Mouse (Mus musculus) gastrocnemius, adult 18-20 months (tissue): Measurements from ENCODE around the gene Rpl36. TPM values are rescaled to one million over a fixed set of nuclear protein-coding genes. Genes with fewer than 3 reads are reported as not detected.
"Not testable (repeated sequence)": the region's sequence is repeated elsewhere in the genome, so short reads cannot be mapped to it uniquely, and the experiment has no call there.

Source experiments
- DNase-seq: peaks from one replicate; pipeline ENCODE4 v3.0.0; 2021; ENCODE audit warnings: low spot score
- total RNA-seq, 2 experiments: library from RNA; stranded (reverse); gene quantifications; 2 replicates each; pipeline ENCODE4 v1.2.3; 2021

Gene Rpl36
- total RNA-seq, 2 experiments from 2014 or later, result 632 to 662 TPM

DNA sequence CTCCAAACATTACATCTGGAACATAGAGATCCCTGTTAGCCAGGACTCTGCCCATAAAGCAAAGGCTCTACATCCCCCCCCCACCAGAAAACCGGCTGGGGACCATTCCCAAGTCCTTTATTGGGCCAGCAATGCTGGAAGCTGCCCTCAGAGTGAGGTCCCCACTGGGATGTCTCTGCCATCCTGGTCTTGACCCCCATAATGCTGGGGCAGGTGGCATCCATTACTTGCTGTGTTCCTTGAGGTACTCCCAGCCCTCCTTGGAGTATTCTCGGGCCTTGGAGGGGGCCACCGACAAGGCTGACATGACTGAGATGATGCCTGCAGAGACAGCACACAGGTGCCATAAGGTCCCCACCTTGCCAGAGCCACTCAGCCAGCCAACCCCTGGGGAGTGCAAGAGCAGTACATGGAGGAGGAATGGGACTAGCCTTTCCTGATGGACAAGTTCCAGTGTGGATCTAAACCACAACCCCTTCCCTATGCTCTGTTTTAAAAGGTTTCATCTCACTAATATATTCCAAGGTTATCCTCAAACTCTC, 5.6 kb upstream of the Rpl36 start:
- DNase-seq, result no peak

DNA sequence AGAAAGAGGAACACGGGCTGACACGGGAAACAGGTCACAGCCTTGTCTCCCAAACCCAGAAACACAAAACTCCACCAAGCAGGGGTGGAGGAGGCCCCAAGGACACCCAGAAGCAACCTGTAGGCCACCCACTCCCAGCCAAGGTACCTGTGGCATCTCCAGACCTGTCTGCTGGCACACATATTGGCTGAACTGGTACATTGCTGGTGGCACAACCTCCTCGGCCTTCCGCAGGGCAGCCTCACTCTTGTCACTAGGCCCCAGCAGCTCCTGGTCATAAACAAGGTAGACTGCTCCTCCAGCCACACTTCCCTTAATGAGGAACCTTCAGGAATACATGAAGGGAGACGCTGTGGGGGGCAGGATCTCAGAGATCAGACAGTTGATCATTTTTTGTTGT, 4.5 kb upstream of the Rpl36 start:
- no peak for DNase-seq

DNA sequence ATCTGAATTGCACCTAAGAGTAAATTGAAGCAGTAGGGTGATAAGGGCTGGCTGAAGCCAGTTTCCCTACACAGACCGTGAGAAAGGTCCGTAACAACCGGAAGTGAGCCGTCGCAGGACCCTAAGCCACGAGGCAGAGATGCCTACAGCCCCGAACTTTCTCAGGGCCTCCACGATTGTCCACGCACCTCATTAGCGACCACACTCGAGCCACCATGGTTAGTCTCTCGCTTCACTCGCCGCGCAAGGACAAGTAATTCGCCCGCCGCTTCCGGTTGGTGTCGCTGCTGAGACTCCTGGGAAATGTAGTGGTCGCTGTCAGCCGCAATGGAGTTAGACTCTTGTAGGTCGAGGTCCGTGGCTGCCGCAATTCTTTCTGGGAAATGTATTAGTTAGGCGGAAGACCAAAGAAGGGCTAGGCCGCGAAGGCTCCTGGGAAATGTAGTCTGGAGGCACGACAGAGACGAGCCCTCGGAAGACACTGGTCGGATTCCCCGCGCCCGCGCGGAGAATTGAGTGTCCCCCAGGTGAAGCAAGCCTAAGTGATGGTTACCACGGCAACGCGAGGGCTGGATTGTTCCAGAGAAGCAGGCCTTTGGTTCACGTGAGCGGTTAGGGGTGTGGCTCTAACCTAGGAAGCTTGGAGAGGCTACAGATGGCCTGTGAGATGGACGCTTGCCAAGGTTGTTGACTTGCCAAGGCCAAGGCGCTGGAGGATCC, 3.6 kb upstream of the Rpl36 start, which contains the start of gene 2410015M20Rik:
Gene 2410015M20Rik (minus strand): TSS at position 320 of the 720 bp plus-strand sequence.
- peak; percentile 96 for DNase-seq

DNA sequence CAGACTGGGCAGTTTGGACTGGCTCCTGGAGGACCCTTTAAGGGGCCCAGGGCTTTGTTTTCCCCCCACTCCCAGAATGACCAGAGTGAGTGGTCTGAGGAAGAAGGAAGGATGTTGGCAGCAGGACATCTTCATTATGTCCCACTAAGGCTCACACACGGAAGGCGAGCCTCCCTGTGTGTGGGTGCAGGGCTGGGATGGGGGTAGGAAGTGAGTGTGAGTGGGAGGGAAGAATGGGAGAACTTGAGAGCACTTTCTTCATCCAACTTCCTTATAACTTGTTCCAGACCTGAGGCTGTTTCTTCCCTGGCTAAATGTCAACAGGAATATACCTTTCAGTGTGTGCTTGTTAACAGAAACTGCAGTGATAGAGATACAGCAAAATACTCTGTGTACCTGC, 1.9 kb upstream of the Rpl36 start:
- no peak for DNase-seq

DNA sequence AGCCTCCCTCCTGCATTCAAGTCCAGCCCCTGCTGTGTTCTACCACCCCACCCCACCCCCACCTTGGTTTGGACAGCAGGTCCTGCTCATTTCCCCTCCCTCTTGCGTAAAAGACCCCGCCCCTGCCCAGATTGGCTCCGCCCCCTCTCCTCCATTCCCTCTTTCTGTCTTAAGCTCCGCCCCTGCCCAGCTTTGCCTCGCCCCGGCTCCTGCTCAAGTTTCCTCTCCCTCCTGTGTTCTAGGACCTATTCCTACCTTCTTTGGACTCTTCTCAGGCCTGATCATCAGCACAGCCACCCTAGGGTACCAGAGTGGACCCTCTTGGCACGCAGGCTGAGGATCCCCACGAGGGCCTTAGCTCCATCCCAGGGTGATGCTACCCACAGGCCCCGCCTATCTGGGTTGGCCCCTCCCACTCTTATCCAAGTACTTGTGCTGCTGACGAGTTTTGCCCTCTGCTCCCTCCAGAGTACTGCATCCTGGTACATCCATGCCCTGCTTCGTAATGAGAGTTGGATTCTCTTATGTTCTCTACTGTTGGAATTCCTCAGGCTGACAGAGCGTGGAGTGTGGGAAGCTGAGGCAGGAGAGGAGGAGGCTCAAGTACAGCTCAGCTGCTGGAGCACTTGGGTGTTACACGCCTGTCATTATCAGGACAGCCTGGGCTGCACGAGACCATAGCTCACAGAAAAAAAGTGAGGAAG, 1.2 kb upstream of the Rpl36 start:
- no peak for DNase-seq

DNA sequence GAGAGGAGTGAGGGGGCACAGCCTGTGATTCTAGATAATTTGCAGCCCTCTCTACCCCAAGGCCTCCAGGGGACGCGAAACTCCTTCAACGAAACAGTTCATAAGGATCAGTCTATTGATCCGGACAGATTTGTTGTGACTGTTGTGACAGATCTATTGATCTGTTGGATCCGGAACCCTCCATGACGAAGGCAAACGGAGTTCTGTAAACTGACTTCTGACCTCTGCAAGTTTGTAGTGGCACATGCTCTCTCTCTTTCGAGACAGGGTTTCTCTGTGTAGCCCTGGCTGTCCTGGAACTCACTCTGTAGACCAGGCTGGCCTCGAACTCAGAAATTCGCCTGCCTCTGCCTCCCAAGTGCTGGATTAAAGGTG, 664 bp upstream of the Rpl36 start:
- not testable (repeated sequence) for DNase-seq

DNA sequence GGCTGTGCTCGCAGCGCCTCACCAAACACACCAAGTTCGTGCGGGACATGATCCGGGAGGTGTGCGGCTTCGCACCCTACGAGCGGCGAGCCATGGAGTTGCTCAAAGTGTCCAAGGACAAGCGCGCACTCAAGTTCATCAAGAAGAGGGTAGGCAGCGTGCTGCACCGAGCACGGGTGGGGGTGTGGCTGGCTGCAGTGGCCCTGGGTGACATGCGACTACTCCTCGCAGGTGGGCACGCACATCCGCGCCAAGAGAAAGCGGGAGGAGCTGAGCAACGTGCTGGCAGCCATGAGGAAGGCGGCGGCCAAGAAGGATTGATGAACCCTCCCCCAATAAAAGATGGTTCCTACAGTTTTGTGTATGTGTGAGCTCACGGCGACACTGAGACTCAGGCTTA, 677 bp downstream of the Rpl36 start:
- not testable (repeated sequence) for DNase-seq

DNA sequence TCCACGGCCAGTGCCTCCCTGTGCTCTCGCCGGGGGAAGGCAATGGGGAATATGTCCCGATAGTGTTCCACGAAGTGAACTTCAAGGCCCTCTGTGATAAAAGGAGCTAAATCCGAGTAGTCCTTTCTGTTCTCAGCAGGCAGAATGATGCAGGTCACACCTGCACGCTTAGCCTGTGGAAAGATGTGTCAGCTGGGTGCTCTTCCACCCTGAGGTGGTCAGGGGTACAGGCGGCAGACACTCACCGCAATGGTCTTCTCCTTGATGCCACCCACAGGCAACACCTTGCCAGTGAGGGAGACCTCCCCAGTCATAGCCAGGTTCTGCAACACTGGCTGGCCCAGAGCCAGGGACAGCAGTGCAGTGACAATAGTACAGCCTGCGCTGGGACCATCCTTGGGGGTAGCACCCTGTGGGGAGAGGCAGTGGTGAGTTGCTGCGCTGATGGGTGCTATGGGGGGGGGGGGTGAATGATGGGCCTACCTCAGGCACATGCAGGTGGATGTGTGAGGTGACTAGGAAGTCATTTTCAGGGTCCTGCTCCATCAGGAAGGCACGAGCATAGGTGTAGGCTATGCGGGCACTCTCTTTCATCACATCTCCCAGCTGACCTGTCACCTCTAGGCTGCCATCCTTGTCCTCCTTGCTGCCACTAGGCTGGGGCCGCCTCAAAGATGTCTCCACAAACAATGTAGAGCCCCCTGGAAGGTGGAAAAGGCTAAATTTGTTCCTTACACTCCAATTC, 1.3 kb downstream of the Rpl36 start:
- no peak for DNase-seq

DNA sequence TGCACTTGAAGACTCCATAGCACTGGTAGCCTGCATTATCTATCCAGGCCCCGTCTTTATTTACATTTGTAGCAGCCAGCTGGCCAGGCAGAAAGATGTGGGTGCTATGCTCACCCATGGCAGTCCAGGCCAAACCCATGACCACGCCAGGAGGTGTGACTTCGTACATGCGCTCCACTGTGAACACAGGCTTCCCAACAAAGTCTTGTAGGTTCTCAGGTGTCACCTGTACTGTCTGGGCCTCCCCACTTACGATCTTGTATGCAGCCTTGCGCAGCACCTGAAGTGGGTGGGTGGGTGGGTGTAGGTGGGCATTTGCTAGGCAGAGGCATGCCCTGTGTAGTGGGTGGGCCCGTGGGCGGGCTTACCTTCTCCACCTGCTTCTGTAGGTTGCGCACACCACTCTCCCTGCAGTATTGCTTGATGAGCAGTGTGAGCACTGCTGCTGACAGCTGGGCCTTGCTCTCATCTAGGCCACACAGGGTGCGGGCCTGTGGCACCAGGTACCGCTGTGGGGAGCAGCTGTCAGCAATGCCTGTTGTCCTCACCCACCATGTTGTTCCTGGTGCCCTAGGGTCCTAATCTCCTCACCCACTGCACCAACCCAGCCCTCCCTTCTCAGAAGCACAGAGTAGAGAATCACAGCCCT, 2.0 kb downstream of the Rpl36 start:
- DNase-seq, result no peak

DNA sequence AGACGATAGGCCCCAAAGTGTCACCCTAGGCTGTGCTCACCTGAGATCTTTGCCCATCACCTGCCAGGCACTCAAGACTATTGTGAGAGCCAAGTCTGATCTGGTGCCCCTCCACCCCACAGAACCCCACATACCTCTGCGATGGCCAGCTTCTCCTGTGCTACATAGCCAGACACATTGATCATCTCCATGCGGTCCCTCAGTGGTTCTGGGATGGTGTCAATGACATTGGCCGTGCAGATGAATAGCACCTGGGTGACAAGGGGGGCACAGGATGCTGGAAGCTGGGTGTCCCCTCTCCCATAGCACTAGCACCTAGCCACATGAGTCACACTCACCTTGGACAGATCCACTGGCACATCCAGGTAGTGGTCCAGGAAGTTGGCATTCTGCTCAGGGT, 2.6 kb downstream of the Rpl36 start:
- no peak for DNase-seq

DNA sequence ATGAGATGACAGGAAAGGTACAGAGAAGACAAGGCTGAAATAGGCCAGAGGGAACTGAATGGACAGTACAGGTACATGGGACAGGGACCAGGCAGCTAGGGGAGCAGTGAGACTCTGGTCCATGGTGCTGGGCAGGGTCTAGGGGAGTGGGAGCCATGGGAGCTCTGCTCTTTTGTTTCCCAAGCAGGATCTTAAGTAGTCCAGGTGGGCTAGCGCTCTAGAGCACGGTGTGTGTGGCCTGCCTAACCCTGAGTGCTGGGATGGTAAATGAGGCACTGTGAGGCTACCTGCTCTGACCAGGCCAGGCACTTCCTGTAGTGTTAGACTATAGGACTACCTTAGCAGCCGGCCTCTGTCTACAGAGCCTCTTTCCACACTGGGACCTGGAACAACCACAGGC, 3.5 kb downstream of the Rpl36 start:
- DNase-seq, result no peak

DNA sequence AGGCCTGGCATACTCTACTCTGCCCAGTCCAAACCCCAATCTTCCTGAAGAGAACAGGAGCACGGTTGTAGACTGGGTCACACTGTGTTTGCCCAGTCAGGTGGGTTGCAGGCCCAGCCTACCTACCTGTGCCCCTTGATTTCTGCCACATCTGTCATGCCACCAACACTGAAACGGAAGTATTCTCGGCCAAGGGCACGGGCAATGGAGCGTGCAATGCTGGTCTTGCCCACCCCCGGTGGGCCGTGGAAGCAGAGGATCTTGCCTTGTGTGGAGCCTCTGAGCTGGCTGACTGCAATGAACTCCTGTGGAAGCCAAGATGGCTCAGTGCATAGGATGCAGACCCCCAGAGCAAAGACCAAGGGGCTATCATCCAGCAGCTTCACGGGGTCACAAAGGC, 4.4 kb downstream of the Rpl36 start:
- no peak for DNase-seq

DNA sequence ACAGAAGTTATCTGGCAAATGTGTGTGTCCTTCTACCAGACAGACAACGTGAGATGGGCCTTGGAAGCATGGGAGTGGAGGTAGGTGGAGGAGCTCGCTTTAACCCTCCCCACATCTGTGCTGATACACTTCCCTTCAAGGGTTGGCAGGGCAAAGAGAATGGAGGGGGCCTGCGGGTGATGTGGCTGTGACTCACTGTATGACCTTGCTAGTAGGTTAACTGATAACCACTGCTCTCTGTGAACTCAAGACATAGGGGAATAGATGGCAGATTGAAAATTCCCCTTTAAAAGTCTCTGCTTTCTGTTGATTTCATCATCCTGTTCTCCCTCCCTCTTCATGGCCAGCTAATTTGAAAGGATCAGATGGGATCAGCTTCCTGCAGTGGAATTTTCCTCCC, 12.3 kb downstream of the Rpl36 start:
- no peak for DNase-seq

DNA sequence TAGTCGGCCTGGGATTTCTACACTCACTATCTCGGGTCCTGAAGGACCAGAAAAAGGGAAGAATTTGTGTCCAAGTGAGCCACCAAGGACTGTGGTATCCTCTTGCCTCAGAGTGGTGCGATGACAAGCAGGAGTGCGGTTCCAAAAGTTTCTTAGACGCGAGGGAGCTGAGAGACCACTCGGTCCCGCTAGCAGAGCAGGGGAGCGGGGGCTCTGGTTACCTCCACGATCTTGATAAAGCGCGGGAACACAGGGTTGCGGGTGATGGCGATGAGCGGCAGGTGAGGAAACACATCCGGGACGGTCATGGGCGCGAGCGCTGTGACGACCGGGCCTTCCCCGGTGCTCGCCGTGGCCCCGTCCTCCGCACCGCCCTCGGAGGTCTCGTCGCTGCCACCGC, 13.0 kb downstream of the Rpl36 start:
- DNase-seq, result no peak

DNA sequence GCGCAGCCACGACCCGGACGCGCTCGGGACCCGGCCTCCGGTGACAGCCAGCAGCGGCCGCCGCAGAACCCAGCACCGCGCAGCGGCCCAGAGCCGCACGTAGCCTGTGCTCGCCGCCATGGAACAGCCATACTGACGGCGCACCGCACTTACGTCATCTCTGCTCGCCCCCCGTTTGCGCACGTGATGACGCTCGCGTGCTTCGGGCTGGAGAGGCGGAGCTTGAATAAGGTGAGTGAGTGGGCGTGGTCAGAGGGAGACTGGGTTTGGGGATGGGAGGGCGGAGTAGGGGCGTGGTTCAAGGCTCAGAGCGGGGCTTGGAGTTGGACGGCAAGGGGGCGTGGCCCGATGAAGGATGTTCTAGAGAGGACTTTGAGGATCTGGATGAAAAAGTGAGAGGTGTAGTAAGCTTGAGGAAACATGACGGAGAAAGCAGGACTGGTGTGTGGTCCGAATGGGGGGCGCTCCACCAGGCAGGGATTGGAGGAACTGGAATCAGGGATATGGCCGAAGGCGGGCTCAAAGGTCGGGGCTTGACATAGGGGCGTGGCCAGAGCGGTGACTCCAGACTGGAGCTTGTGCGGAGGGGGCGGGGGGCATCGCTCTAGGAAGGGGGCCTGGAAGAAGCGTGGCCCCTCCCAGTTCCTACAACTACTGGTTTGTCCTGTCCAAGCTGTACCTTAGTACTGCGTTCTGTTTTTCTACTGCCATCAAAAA, 13.7 kb downstream of the Rpl36 start, which contains the start of gene Lonp1:
Gene Lonp1 (minus strand): TSS at position 134 of the 717 bp plus-strand sequence.
- peak; percentile 97 for DNase-seq

DNA sequence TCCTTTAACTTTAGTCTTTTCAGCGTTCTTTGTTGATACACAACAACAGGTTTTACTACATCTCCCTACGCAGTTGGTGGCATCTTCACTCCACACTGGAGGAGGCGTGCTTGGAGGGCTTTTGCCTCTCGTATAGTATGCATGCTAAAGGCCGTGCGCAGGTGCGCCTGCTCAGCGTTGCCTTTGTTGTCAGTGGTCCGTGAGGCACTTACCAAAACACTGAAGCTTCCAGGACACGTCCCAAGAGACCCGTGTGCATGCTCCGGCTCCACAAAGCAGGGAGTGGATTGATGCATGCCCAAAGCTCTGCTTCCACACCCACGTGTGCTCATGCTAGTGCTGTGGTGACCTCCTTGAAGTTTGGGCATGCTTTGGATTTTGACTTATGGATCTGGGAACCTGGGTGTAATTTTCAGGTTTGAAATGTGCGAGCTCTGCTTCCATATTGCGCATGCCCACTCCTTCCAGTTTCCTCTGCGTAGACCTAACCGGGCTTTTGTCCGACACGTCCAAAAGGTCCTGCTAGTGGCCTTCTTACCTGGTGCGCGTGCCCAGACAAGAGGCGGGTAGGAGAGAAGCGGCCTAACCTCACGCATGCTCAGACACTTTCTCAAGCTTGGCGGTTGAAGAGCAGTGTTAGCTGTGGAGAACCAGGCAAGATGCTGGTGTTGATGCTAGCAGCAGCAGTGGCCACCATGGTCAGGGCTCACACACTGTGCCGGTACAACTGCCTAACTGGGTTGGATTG, 14.5 kb downstream of the Rpl36 start, which contains the start of gene Catsperd:
Gene Catsperd (plus strand): TSS at position 614 of the 748 bp plus-strand sequence.
- DNase-seq, result no peak

DNA sequence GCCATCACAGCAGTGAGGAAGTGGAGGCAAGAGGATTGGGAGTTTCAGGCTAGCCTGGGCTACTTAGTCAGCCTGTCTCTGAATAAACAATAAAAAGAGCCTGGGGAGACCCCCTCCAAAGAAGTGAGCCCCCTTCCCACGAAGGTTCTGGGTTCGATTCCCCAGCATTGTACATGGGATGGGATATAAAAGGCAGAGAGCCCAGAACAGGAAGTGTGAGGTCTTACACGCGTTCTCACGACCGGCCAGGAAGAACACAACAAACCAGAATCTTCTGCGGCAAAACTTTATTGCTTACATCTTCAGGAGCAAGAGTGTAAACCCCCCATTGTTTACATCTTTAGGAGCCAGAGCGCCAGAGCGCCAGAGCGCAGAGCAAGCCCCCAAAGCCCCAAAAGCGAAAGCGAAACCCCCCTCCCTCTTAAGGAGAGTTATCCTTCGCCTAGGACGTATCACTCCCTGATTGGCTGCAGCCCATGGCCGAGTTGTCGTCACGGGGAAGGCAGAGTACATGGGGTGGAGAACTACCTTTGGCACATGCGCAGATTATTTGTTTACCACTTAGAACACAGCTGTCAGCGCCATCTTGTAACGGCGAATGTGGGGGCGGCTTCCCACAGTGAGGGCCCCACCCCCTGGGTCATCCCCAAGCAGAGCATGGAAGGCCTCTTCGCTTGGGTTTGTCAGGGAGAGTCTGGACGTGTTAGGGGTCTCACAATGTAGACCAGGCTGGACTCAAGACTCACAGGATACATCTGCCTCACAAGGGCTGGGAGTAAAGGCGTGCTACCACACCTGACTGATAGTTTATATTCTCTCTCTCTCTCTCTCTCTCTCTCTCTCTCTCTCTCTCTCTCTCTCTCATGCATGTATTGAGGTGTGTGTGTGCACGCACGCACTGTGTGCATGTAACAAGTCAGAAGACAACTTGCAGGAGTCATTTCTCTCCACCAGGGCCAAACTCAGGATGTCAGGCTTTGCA, 16.9 kb downstream of the Rpl36 start:
- not testable (repeated sequence) for DNase-seq

DNA sequence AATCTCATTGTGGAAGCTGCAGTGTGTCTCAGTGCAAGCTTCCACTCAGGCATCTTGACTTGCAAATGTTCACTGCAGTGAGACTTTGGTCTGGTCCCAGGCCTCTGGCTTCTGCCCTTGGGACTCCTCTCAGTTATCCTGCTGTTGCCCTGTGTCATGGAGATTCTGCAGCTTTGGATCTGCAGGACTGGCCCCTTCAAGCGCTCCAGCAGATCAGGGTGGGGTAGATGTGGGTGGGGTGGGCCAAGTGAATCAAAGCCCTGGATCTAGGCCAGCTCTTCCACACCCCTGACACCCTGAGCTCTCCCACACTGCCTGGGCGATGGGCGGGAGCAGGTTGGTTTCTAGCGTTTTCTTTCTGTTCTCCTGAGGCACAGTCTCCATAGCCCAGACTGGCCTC, 18.6 kb downstream of the Rpl36 start:
- no peak for DNase-seq

DNA sequence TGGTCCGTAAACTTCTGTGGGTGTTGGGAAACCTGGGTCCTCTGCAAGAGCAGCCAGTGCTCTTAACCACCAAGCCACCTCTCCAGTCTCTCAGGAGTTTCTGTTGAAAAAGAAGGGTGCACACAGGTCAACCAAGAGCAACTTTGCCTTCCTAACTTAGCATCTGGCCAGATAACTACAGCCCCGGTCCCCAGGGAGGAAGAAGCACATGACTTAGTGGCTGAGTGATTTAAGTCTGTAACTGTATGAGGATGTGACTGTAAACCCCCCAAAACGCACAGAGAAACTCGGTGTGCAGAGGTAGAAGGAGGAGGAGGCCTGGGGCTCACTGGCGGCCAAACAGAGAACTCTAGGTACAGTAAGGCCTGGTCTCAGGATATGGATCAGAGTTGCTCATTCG, 20.8 kb downstream of the Rpl36 start:
- DNase-seq, result no peak
